Mouse (Mus musculus) heart, embryonic 13.5 days (tissue): ENCODE results near the gene Babam1. TPM values are rescaled to one million over a fixed set of nuclear protein-coding genes. Genes with fewer than 3 reads are reported as not detected.

Experiments used
- ATAC-seq: fragments of 200-750 bp; cut with Nextera tagmentation; 2 replicates; pipeline ENCODE4 v1.8.0; 2017; ENCODE audit warnings: moderate TSS enrichment; ENCODE audit not compliant: insufficient number of reproducible peaks, low FRiP score, low TSS enrichment; ENCODE audit errors: extremely low read depth
- H3K27ac ChIP-seq: fragments of 300-500 bp; sonication (generic); replicated peaks from 2 replicates; pipeline ENCODE4 v1.5.1; 2015; ENCODE audit warnings: moderate library complexity, mild to moderate bottlenecking, inconsistent platforms
- H3K27me3 ChIP-seq: fragments of 300-500 bp; sonication (generic); replicated peaks from 2 replicates; pipeline ENCODE4 v1.6.1; 2015; ENCODE audit warnings: mild to moderate bottlenecking, inconsistent platforms
- H3K36me3 ChIP-seq: fragments of 300-500 bp; sonication (generic); 2 replicates; pipeline ENCODE4 v1.6.1; 2015; ENCODE audit warnings: mild to moderate bottlenecking, inconsistent platforms
- H3K4me1 ChIP-seq: fragments of 300-500 bp; sonication (generic); 2 replicates; pipeline ENCODE4 v1.6.1; 2015; ENCODE audit warnings: inconsistent platforms
- H3K4me2 ChIP-seq: fragments of 300-500 bp; sonication (generic); 2 replicates; pipeline ENCODE4 v1.6.1; 2015; ENCODE audit warnings: inconsistent platforms, mild to moderate bottlenecking, moderate library complexity
- H3K4me3 ChIP-seq: fragments of 300-500 bp; sonication (generic); 2 replicates; pipeline ENCODE4 v1.5.1; 2015; ENCODE audit warnings: moderate library complexity, mild to moderate bottlenecking, inconsistent platforms
- H3K9ac ChIP-seq: fragments of 300-500 bp; sonication (generic); 2 replicates; pipeline ENCODE4 v1.6.1; 2015; ENCODE audit warnings: inconsistent platforms, mild to moderate bottlenecking, moderate library complexity
- H3K9me3 ChIP-seq: fragments of 300-500 bp; sonication (generic); 2 replicates; pipeline ENCODE4 v1.6.1; 2016; ENCODE audit warnings: inconsistent platforms
- WGBS: fragments of 180-500 bp; shearing (Covaris S2); methylation state at CpG from one replicate; pipeline ENCODE4 v1.1.7; 2015; ENCODE audit warnings: mixed read lengths; 5-methylcytosine and 5-hydroxymethylcytosine counted together
- polyA plus RNA-seq: library from polyadenylated mRNA; unstranded; fragments of >200 nt; fragmentation: Nextera tagmentation; extraction: Ambion mirVana; gene quantifications from 2 replicates; pipeline ENCODE4 v1.2.1, GENCODE M21; 2015

Babam1 gene
- polyA plus RNA-seq, 1 experiment from 2014 or later: 89.7 TPM

- Histone ChIP-seq H3K4me1 (peaks cover 16% of the 10 kb centered on the region), H3K9me3 (no peaks in the 10 kb centered on the region), H3K9ac (peak overlapping the region; percentile 82), H3K36me3 (peaks cover 26% of the 10 kb centered on the region), H3K27me3 (no peaks in the 10 kb centered on the region), H3K4me2 (peak overlapping the region; percentile 93), H3K27ac (no peak overlapping the region), H3K4me3 (peak overlapping the region; percentile 89)
- no peak for ATAC-seq
- 80% methylated on average over 12 of the region's 12 CpGs for WGBS
Measured at GRCm38 (mm10) chr8:71397701-71398100, 1.0 kb downstream of the Babam1 start.

DNA sequence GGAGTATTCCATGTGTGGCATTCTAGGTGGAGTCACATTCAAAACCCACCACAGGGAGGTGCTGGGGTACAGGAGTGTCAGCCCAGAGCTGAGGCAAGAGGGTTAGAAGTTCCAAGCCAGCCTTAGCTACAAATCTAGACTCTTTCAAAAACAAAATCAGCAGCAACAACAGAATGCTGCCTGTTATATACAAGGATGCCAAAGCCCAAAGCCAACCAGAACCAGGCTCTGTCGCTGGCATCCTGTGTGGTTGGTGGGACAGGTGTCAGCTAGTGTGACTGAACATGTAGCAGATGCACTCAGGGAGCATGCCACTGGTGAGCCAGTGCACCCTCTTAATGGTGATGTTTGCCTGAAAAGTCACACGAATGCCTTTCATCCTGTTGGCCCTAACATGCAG is 4.2 kb downstream of the Babam1 start:
- 82% methylated on average over 2 of the region's 2 CpGs for WGBS
- H3K4me1 ChIP-seq: peaks cover 18% of the 10 kb centered on the region
- H3K36me3 ChIP-seq: peaks cover 30% of the 10 kb centered on the region
- no peaks in the 10 kb centered on the region for H3K9me3 ChIP-seq
- H3K4me2 ChIP-seq: no peak overlapping the region
- H3K27ac ChIP-seq: no peak overlapping the region
- no peak overlapping the region for H3K9ac ChIP-seq
- no peaks in the 10 kb centered on the region for H3K27me3 ChIP-seq
- no peak overlapping the region for H3K4me3 ChIP-seq
- no peak for ATAC-seq

DNA sequence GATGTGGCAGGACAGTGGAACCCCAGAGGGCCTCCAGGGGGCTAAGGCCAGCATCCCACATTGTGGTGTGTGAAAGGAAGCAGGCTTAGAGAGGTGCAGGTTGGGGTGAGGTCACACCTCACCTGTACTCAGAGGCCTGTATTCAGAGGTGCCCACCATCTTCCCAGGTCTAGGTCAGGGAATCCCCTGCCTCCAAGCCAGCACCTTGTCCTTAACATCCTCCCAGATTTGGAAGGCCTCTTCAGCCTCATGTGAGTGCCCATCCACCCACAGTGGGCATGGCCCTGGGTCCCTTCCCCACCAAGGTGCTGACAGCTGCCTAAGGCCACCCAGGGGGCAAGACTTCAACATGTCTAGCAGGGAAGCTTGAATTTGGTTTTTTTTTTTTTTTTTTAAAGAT is 4.8 kb downstream of the Babam1 start:
- no peaks in the 10 kb centered on the region for H3K9me3 ChIP-seq

DNA sequence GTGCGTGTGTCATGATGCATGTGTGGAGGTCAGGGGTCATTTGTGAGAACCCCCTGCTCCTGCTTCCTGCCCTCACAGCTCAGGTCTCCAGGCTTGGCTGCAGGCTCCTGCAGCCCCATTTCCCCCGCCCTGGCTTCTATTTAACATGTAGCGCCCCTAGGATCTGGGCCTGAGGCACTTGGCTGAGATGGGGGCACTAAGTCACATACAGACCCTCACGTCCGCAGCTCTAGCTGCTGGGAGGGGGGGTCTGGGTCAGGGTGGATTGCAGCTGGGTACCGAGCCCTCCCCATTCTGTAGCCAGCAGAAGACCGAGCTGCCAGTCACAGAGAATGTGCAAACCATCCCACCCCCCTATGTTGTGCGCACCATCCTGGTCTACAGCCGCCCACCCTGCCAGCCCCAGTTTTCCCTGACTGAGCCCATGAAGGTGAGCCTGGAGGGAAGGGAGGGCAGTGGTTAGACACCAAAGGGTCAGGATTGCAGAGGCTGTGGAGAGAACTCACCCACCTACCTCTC is 5.8 kb downstream of the Babam1 start:
- H3K27me3 ChIP-seq: no peaks in the 10 kb centered on the region
- 78% methylated on average over 9 of the region's 9 CpGs for WGBS

More for the DNA sequence above, 4.8 kb downstream of the Babam1 start:
- Histone ChIP-seq H3K36me3 (peaks cover 30% of the 10 kb centered on the region), H3K9ac (no peak overlapping the region), H3K4me2 (no peak overlapping the region), H3K4me1 (peaks cover 19% of the 10 kb centered on the region), H3K4me3 (no peak overlapping the region), H3K27me3 (no peaks in the 10 kb centered on the region), H3K27ac (no peak overlapping the region)
- no peak for ATAC-seq

DNA sequence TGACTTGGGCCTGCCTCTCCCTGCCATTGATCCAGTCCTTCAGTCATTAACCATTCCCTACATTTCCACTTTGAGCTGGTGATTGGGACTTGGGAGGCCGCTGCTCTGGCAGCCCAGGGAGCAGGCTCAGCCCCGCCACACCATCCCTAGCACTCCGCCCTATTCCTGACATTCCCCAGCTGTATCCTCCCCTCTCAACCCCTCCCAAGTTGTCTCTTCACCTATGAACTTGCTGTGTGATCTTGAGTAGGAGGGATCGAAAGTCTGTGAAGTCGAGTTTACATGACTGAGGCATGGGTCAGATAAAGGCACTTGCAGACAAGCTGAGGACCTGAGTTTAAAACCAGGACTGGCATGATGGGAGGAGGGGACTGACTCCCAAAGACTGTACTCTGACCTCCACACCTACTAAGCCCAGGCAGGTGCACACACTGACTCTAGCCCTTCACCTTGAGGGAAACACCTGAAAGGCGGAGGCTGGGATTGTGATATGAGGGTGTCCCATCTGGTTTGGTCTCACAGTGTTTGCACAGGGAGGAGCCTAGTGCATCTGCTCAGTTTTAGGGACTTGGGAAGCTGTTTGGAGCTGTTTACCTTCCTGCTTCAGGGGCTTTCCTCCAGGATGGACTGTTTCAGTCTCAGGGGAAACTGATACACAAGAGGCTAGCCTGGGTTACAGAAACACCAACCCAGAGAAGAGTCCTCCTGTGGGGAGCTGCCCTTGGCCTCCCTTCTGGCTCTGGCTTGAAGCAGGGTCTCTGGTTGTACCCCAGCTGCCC is 6.6 kb downstream of the Babam1 start:
- no peaks in the 10 kb centered on the region for H3K27me3 ChIP-seq
- no peak for ATAC-seq
- H3K9me3 ChIP-seq: no peaks in the 10 kb centered on the region
- H3K36me3 ChIP-seq: peaks cover 40% of the 10 kb centered on the region
- H3K4me3 ChIP-seq: no peak overlapping the region
- no peak overlapping the region for H3K27ac ChIP-seq
- peaks cover 25% of the 10 kb centered on the region for H3K4me1 ChIP-seq
- no peak overlapping the region for H3K9ac ChIP-seq
- H3K4me2 ChIP-seq: no peak overlapping the region
- 57% methylated on average over 6 of the region's 6 CpGs for WGBS

More for the DNA sequence above, 5.8 kb downstream of the Babam1 start:
- no peak for ATAC-seq
- no peaks in the 10 kb centered on the region for H3K9me3 ChIP-seq
- H3K36me3 ChIP-seq: peaks cover 35% of the 10 kb centered on the region
- H3K4me1 ChIP-seq: peaks cover 25% of the 10 kb centered on the region
- no peak overlapping the region for H3K4me2 ChIP-seq
- H3K4me3 ChIP-seq: no peak overlapping the region
- H3K27ac ChIP-seq: no peak overlapping the region
- H3K9ac ChIP-seq: no peak overlapping the region

- Histone ChIP-seq H3K9me3 (no peaks in the 10 kb centered on the region), H3K4me2 (no peak overlapping the region), H3K36me3 (peaks cover 40% of the 10 kb centered on the region), H3K27ac (no peak overlapping the region), H3K27me3 (no peaks in the 10 kb centered on the region), H3K9ac (no peak overlapping the region), H3K4me1 (peaks cover 25% of the 10 kb centered on the region), H3K4me3 (no peak overlapping the region)
- no peak for ATAC-seq
- 83% methylated on average over 8 of the region's 8 CpGs for WGBS
Measured at GRCm38 (mm10) chr8:71404011-71404410, 7.3 kb downstream of the Babam1 start.

DNA sequence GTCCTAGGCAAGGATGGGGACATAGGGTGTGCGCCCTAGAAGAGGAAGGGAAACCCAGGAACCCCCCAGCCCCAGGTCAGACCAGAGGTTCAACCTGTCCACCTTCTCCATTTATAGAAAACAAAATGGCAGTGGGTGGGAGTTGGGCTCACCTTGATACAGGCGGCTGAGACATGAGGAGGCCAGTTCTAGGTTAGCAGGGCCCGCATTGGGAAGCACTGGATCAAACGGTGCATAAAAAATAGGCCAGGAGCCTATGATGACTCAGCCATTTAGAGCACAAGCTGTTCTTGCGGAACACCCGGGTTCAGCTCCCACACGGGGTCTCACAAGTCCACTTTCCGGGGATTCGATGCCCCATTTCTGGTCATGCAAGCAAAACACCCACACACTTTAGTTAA is 8.3 kb downstream of the Babam1 start:
- H3K9me3 ChIP-seq: no peaks in the 10 kb centered on the region
- peak overlapping the region; percentile 97 for H3K4me2 ChIP-seq
- H3K9ac ChIP-seq: peak overlapping the region; percentile 88; the same call in 1 of the 2 replicates
- H3K4me3 ChIP-seq: 0 out of 2 replicates have a peak overlapping the region, but pooled peaks have one; percentile 80
- no peaks in the 10 kb centered on the region for H3K27me3 ChIP-seq
- no peak for ATAC-seq
- H3K4me1 ChIP-seq: peaks cover 25% of the 10 kb centered on the region
- WGBS: 83% methylated on average over 9 of the region's 9 CpGs
- peaks cover 41% of the 10 kb centered on the region for H3K36me3 ChIP-seq
- H3K27ac ChIP-seq: no peak overlapping the region

GRCm38 (mm10) chr8:71405401-71406098 is 8.9 kb downstream of the Babam1 start, which contains the start of gene Ankle1:
Ankle1 (plus strand) TSS chr8:71406010.
- Histone ChIP-seq H3K36me3 (peaks cover 41% of the 10 kb centered on the region), H3K27me3 (no peaks in the 10 kb centered on the region), H3K4me1 (peaks cover 25% of the 10 kb centered on the region), H3K9me3 (no peaks in the 10 kb centered on the region), H3K4me2 (peak within 1 kb of the TSS; percentile 97), H3K9ac (peak within 1 kb of the TSS; percentile 88), H3K4me3 (peak within 1 kb of the TSS; percentile 80), H3K27ac (peak within 1 kb of the TSS; percentile 55)
- ATAC-seq: peak; percentile 71
- 13% methylated on average over 33 of the region's 33 CpGs for WGBS

DNA sequence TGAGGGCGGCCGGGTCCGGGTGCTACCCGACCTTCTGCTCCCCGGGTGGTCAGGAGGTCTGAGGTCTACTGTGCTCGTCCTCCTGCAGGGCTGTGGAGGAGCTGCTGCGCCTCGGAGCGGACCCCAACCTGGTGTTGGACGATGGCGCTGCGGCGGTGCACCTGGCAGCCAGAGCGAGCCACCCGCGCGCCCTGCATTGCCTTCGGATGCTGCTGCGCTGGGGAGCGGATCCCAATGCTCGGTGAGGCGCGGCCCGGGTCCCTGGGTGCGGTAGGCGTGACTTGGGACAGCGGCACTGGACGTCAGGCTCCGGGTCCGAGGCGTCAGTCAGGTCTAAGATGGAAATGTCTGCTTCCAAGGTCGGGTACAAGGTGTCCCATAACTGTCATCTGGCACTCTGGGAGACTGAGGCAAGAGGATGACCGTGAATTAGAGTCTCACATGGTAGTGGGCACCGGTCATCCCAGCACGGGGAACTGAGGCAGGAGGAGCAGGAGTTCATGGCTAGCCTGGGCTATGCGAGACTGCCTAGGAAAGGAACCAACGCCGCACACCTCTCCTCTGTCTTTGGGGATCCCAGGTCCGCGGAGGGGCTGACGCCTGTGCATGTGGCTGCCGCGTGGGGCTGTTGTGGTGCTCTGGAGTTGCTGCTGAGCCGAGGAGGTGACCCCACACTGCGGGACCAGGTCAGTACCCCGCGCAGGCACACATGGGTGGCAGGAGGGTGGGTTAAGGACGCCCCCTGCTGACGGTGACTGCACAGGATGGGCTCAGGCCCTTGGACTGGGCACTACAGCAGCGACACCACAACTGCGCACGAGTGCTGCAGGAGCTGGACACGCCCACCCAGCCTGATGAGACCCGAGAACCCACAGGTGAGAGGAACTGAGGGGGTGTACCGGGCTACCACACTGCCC is 9.7 kb downstream of the Babam1 start:
- no peaks in the 10 kb centered on the region for H3K27me3 ChIP-seq
- 1% methylated on average over 55 of the region's 55 CpGs for WGBS
- peaks cover 25% of the 10 kb centered on the region for H3K4me1 ChIP-seq
- H3K4me3 ChIP-seq: peak overlapping the region; percentile 80
- peak overlapping the region; percentile 97 for H3K4me2 ChIP-seq
- H3K9me3 ChIP-seq: no peaks in the 10 kb centered on the region
- peaks cover 35% of the 10 kb centered on the region for H3K36me3 ChIP-seq
- peak overlapping the region; percentile 55; the same call in 1 of the 2 replicates for H3K27ac ChIP-seq
- H3K9ac ChIP-seq: peak overlapping the region; percentile 88
- ATAC-seq: peak; percentile 18; the same call in 1 of the 2 replicates

DNA sequence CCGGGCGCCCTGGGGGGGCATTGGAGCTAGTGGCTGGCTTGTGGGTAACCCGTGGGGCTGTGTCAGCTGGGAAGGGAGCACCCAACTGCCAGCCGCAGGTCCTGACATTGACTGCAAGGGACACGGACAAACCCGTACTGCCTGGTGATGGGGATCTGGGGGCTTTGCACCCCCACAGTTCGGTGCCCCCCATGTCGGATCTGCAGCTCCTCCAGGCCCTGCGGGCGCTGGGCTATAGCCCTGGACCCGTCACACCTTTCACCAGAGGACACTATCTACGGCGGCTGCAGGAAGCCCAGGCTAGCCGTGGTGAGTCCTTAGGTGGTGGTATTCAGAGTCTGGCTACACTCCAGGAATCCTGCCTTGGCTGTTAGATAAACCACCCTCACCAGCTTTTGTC is 10.8 kb downstream of the Babam1 start:
- Histone ChIP-seq H3K4me3 (no peak overlapping the region), H3K27ac (no peak overlapping the region), H3K4me1 (peaks cover 25% of the 10 kb centered on the region), H3K36me3 (peaks cover 35% of the 10 kb centered on the region), H3K9ac (peak overlapping the region; percentile 33; the same call in 1 of the 2 replicates), H3K4me2 (peak overlapping the region; percentile 97), H3K9me3 (no peaks in the 10 kb centered on the region), H3K27me3 (no peaks in the 10 kb centered on the region)
- WGBS: 89% methylated on average over 14 of the region's 14 CpGs
- no peak for ATAC-seq
